Mouse (Mus musculus) midbrain, embryonic 11.5 days (tissue): ENCODE results near the gene Exoc6. TPM values are rescaled to one million over a fixed set of nuclear protein-coding genes. Genes with fewer than 3 reads are reported as not detected.
"Not testable (repeated sequence)": the region's sequence is repeated elsewhere in the genome, so short reads cannot be mapped to it uniquely, and the experiment has no call there.

Source experiments
- ATAC-seq: fragments of 200-750 bp; cut with Nextera tagmentation; 2 replicates; pipeline ENCODE4 v1.8.0; 2017; ENCODE audit warnings: moderate TSS enrichment, moderate library complexity; ENCODE audit not compliant: low FRiP score
- DNase-seq: peaks from one replicate; pipeline ENCODE4 v3.0.0; 2015; ENCODE audit warnings: low spot score; ENCODE audit errors: missing footprints
- H3K27ac ChIP-seq: fragments of 300-500 bp; sonication (generic); 2 replicates; pipeline ENCODE4 v1.5.1; 2014; ENCODE audit warnings: low read depth, low read length
- H3K27me3 ChIP-seq: fragments of 300-500 bp; sonication (generic); 2 replicates; pipeline ENCODE4 v1.6.1; 2014; ENCODE audit warnings: mild to moderate bottlenecking, low read length, moderate library complexity, mixed read lengths; ENCODE audit not compliant: control insufficient read depth, insufficient read depth
- H3K36me3 ChIP-seq: fragments of 300-500 bp; sonication (generic); 2 replicates; pipeline ENCODE4 v1.6.1; 2014; ENCODE audit warnings: mild to moderate bottlenecking, low read length, moderate library complexity, mixed read lengths; ENCODE audit not compliant: control insufficient read depth, insufficient read depth
- H3K4me1 ChIP-seq: fragments of 300-500 bp; sonication (generic); 2 replicates; pipeline ENCODE4 v1.6.1; 2014; ENCODE audit warnings: low read length; ENCODE audit not compliant: control insufficient read depth, insufficient read depth
- H3K4me2 ChIP-seq: fragments of 300-500 bp; sonication (generic); 2 replicates; pipeline ENCODE4 v1.6.1; 2014; ENCODE audit warnings: mild to moderate bottlenecking, moderate library complexity
- H3K4me3 ChIP-seq: fragments of 300-500 bp; sonication (generic); 2 replicates; pipeline ENCODE4 v1.5.1; 2014; ENCODE audit warnings: low read depth, low read length
- H3K9ac ChIP-seq: fragments of 300-500 bp; sonication (generic); 2 replicates; pipeline ENCODE4 v1.6.1; 2014; ENCODE audit warnings: low read length
- H3K9me3 ChIP-seq: fragments of 300-500 bp; sonication (generic); 2 replicates; pipeline ENCODE4 v1.6.1; 2016; ENCODE audit warnings: low read length; ENCODE audit not compliant: control insufficient read depth
- WGBS: fragments of 180-500 bp; shearing (Covaris S2); extraction: QIAGEN DNeasy Blood & Tissue Kit; methylation state at CpG from one replicate; pipeline ENCODE4 v1.1.7; 2014; 5-methylcytosine and 5-hydroxymethylcytosine counted together
- polyA plus RNA-seq: library from polyadenylated mRNA; unstranded; fragments of >200 nt; fragmentation: Nextera tagmentation; extraction: Ambion mirVana; gene quantifications from 2 replicates; pipeline ENCODE4 v1.2.1, GENCODE M21; 2014

Exoc6 gene
- polyA plus RNA-seq, 1 experiment from 2014 or later = 8.6 TPM

GRCm38 (mm10) chr19:37546776-37547175 lies 3.4 kb upstream of the Exoc6 start:
- no peaks in the 10 kb centered on the region for H3K9me3 ChIP-seq
- H3K9ac ChIP-seq = no peak overlapping the region
- 70% methylated on average over 4 of the region's 4 CpGs for WGBS
- ATAC-seq = no peak
- H3K4me1 ChIP-seq = peaks cover 6% of the 10 kb centered on the region; the same call in 1 of the 2 replicates
- no peaks in the 10 kb centered on the region for H3K36me3 ChIP-seq
- no peak for DNase-seq
- H3K27me3 ChIP-seq = peaks cover 3% of the 10 kb centered on the region
- no peak overlapping the region for H3K4me3 ChIP-seq
- no peak overlapping the region for H3K27ac ChIP-seq
- no peak overlapping the region for H3K4me2 ChIP-seq

- WGBS = 28% methylated on average over 8 of the region's 8 CpGs
- ATAC-seq = peak; percentile 36; the same call in 1 of the 2 replicates
- Histone ChIP-seq H3K27me3 (peaks cover 3% of the 10 kb centered on the region), H3K4me1 (peaks cover 6% of the 10 kb centered on the region; the same call in 1 of the 2 replicates), H3K9ac (peak overlapping the region; percentile 85), H3K27ac (no peak overlapping the region), H3K36me3 (no peaks in the 10 kb centered on the region), H3K4me2 (peak overlapping the region; percentile 95), H3K9me3 (no peaks in the 10 kb centered on the region), H3K4me3 (peak overlapping the region; percentile 86)
- no peak for DNase-seq
Measured at GRCm38 (mm10) chr19:37551040-37551566, 885 bp downstream of the Exoc6 start.

GRCm38 (mm10) chr19:37553376-37554265 lies 3.4 kb downstream of the Exoc6 start:
- no peak overlapping the region for H3K4me3 ChIP-seq
- no peak overlapping the region for H3K27ac ChIP-seq
- ATAC-seq (no peak), DNase-seq (no peak)
- no peaks in the 10 kb centered on the region for H3K9me3 ChIP-seq
- peaks cover 6% of the 10 kb centered on the region; the same call in 1 of the 2 replicates for H3K4me1 ChIP-seq
- no peaks in the 10 kb centered on the region for H3K36me3 ChIP-seq
- H3K9ac ChIP-seq = no peak overlapping the region
- peaks cover 3% of the 10 kb centered on the region for H3K27me3 ChIP-seq
- WGBS = 87% methylated on average over 11 of the region's 11 CpGs
- H3K4me2 ChIP-seq = no peak overlapping the region

GRCm38 (mm10) chr19:37554266-37554650 lies 4.0 kb downstream of the Exoc6 start:
- H3K4me2 ChIP-seq, H3K4me3 ChIP-seq, H3K4me1 ChIP-seq, ATAC-seq, H3K9ac ChIP-seq, H3K27me3 ChIP-seq, H3K9me3 ChIP-seq, DNase-seq, H3K27ac ChIP-seq, H3K36me3 ChIP-seq: not testable (repeated sequence)
- 79% methylated on average over 5 of the region's 5 CpGs for WGBS

- Histone ChIP-seq H3K27me3 (no peaks in the 10 kb centered on the region), H3K4me3 (no peak overlapping the region), H3K9me3 (no peaks in the 10 kb centered on the region), H3K9ac (no peak overlapping the region), H3K36me3 (no peaks in the 10 kb centered on the region), H3K4me2 (no peak overlapping the region), H3K27ac (no peak overlapping the region), H3K4me1 (peaks cover 5% of the 10 kb centered on the region; the same call in 1 of the 2 replicates)
- 88% methylated on average over 6 of the region's 6 CpGs for WGBS
- DNase-seq = no peak
- no peak for ATAC-seq
Measured at GRCm38 (mm10) chr19:37555863-37556566, 5.8 kb downstream of the Exoc6 start.

GRCm38 (mm10) chr19:37557898-37558297 lies 7.7 kb downstream of the Exoc6 start:
- H3K9ac ChIP-seq = no peak overlapping the region
- no peak overlapping the region for H3K4me3 ChIP-seq
- H3K9me3 ChIP-seq = no peaks in the 10 kb centered on the region
- H3K36me3 ChIP-seq = no peaks in the 10 kb centered on the region
- DNase-seq = no peak
- no peak overlapping the region for H3K4me2 ChIP-seq
- no peak overlapping the region for H3K27ac ChIP-seq
- ATAC-seq = no peak
- no peaks in the 10 kb centered on the region for H3K27me3 ChIP-seq
- WGBS = 83% methylated on average over 3 of the region's 3 CpGs
- peaks cover 4% of the 10 kb centered on the region; the same call in 1 of the 2 replicates for H3K4me1 ChIP-seq

- H3K4me2 ChIP-seq = no peak overlapping the region
Measured at GRCm38 (mm10) chr19:37559286-37560079, 9.3 kb downstream of the Exoc6 start.

GRCm38 (mm10) chr19:37560080-37560427 lies 9.8 kb downstream of the Exoc6 start:
- Histone ChIP-seq H3K27me3 (no peaks in the 10 kb centered on the region), H3K36me3 (no peaks in the 10 kb centered on the region), H3K4me3 (no peak overlapping the region), H3K9me3 (no peaks in the 10 kb centered on the region), H3K4me1 (peaks cover 4% of the 10 kb centered on the region; the same call in 1 of the 2 replicates), H3K9ac (no peak overlapping the region), H3K4me2 (no peak overlapping the region), H3K27ac (no peak overlapping the region)
- DNase-seq = peak; percentile 89
- WGBS = 32% methylated on average over 6 of the region's 6 CpGs
- ATAC-seq = no peak

More at GRCm38 (mm10) chr19:37559286-37560079, 9.3 kb downstream of the Exoc6 start:
- 37% methylated on average over 9 of the region's 9 CpGs for WGBS
- H3K9me3 ChIP-seq = no peaks in the 10 kb centered on the region
- no peaks in the 10 kb centered on the region for H3K27me3 ChIP-seq
- no peak for DNase-seq
- H3K27ac ChIP-seq = no peak overlapping the region
- no peak overlapping the region for H3K4me3 ChIP-seq
- peaks cover 4% of the 10 kb centered on the region; the same call in 1 of the 2 replicates for H3K4me1 ChIP-seq
- no peaks in the 10 kb centered on the region for H3K36me3 ChIP-seq
- no peak overlapping the region for H3K9ac ChIP-seq
- ATAC-seq = no peak
